Mouse (Mus musculus): ENCODE results near the gene Ptprk.

GRCm38 (mm10) chr10:28059222-28059621 is 15.4 kb upstream of the Ptprk start:
- TF ChIP-seq CTCF (IDR thresholded peaks at IDR 0.05; ENCODE audit: low read depth) (no peak), EP300 (IDR thresholded peaks at IDR 0.05; ENCODE audit: low read depth) (no peak)
